9 mouse cellular contexts compared by ENCODE assay signal in the genomic region with DNA sequence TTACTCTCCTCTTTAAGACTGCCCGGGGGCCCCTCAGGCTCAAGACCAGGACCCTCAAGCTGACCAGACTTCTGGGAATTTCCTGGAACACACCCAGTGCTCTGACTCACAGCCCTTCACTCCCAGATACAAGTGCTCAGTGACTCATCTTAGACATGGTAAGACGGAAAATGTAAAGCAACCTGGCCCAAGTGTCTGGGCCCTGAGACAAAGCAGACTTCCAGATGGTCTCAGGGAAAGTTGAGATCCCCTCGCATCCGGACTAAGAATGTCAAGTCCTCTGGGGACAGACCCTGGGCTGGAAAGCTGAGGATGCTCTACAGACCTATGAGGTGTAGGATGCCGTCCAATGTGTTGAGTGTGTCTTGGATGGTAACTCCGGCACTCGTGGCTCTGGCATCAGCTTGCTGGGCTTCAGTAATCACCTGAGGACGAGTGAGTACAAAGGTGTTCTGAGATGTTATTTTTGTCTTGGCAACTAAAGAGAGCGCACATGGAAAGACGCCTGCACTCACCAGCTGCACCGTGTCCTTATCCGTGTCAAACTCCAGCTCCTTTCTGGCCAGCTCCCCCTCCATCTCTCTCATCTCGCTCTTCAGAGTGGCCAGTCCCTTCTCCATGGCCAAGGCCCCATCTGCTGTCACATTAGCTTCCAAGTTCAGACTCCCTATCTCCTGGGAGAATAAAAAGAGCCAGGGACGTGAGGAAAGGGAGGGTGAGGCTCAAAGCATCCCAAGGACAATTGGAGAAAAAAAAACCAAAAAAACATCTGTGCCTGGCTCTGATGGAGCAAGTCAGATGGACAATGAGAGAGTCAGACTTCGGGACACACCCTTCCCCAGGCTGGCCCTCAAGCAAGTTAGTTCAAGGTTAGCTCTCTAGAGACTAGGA. TPM values are rescaled to one million over a fixed set of nuclear protein-coding genes. Genes with fewer than 3 reads are reported as not detected.
DNase-seq lines count a peak whose midpoint lies in the region; ATAC-seq lines count a peak whose summit lies in the region.
"Had no signal": no experiment of that assay in that cellular context is flagged by ENCODE, and none has a peak within 500 bp of the region (broad histone marks: within the 10 kb centered on the region; RNA-seq: fewer than 3 reads in every experiment).

No protein-coding gene starts in this region.

- intact Hi-C loops in heart, postnatal 10 days (cut with DNase I), result no loop called here

- H3K4me1 ChIP-seq in embryonic facial prominence, embryonic 15.5 days, result no peaks in the 10 kb centered on the region
- H3K4me1 ChIP-seq in stomach, embryonic 16.5 days (ENCODE audit: control insufficient read depth, insufficient read depth, low read length), result peaks cover 12% of the 10 kb centered on the region; the same call in 1 of the 2 replicates
- no peaks in the 10 kb centered on the region for H3K4me1 ChIP-seq in forebrain, embryonic 10.5 days

- H3K4me3 ChIP-seq in embryonic facial prominence, embryonic 15.5 days (replicated peaks), result no peak overlapping the region
- no peak overlapping the region for H3K4me3 ChIP-seq in stomach, embryonic 16.5 days (replicated peaks; ENCODE audit: low read length)
- H3K4me3 ChIP-seq in forebrain, embryonic 10.5 days, result no peak overlapping the region

- H3K4me2 ChIP-seq in embryonic facial prominence, embryonic 15.5 days (replicated peaks), result no peak overlapping the region
- no peak overlapping the region for H3K4me2 ChIP-seq in stomach, embryonic 16.5 days (ENCODE audit: low read depth, low read length)

- H3K36me3 ChIP-seq in embryonic facial prominence, embryonic 15.5 days, result no peaks in the 10 kb centered on the region
- H3K36me3 ChIP-seq in stomach, embryonic 16.5 days (ENCODE audit: control insufficient read depth, insufficient read depth, low read length), result no peaks in the 10 kb centered on the region
- H3K36me3 ChIP-seq in forebrain, embryonic 10.5 days (replicated peaks), result no peaks in the 10 kb centered on the region

- DNase-seq in testis, postnatal 14 days (ENCODE audit: low spot score), result peak; percentile 40
- no peak for DNase-seq in testis, postnatal 10 days (ENCODE audit: low spot score)
- DNase-seq in heart, postnatal 10 days, result peak; percentile 82 to 86
- DNase-seq in forebrain, embryonic 10.5 days (ENCODE audit: extremely low spot score, low spot score), result no peak
- DNase-seq in layer of hippocampus, postnatal 10 days (ENCODE audit: low spot score in 2 of 2), result no peak
- no peak for DNase-seq in ovary, adult 18-20 months (ENCODE audit: low spot score)
- DNase-seq: thymus, adult 18-20 months had no signal

- peak; percentile 60 for ATAC-seq in embryonic facial prominence, embryonic 15.5 days (ENCODE audit: insufficient number of reproducible peaks, low FRiP score, low TSS enrichment, low read depth)
- peak; percentile 78 for ATAC-seq in stomach, embryonic 16.5 days (ENCODE audit: insufficient read depth, low FRiP score)

- H3K27me3 ChIP-seq in embryonic facial prominence, embryonic 15.5 days, result no peaks in the 10 kb centered on the region
- no peaks in the 10 kb centered on the region for H3K27me3 ChIP-seq in stomach, embryonic 16.5 days (ENCODE audit: control insufficient read depth, insufficient read depth, low read length)
- no peaks in the 10 kb centered on the region for H3K27me3 ChIP-seq in forebrain, embryonic 10.5 days (ENCODE audit: poor library complexity, severe bottlenecking)

- no peak overlapping the region for H3K27ac ChIP-seq in embryonic facial prominence, embryonic 15.5 days (replicated peaks)
- H3K27ac ChIP-seq in stomach, embryonic 16.5 days (ENCODE audit: low read length), result peak overlapping the region; percentile 47; the same call in 1 of the 2 replicates
- H3K27ac ChIP-seq in forebrain, embryonic 10.5 days, result no peak overlapping the region

- WGBS in embryonic facial prominence, embryonic 15.5 days, result 72% methylated on average over 15 of the region's 15 CpGs
- 61% methylated on average over 15 of the region's 15 CpGs for WGBS in stomach, embryonic 16.5 days
- 90% methylated on average over 15 of the region's 15 CpGs for WGBS in forebrain, embryonic 10.5 days

- H3K9ac ChIP-seq in embryonic facial prominence, embryonic 15.5 days, result no peak overlapping the region
- H3K9ac ChIP-seq in stomach, embryonic 16.5 days (ENCODE audit: low read length), result no peak overlapping the region

- no peaks in the 10 kb centered on the region for H3K9me3 ChIP-seq in embryonic facial prominence, embryonic 15.5 days (replicated peaks)
- H3K9me3 ChIP-seq in stomach, embryonic 16.5 days (replicated peaks; ENCODE audit: control insufficient read depth, low read length), result no peaks in the 10 kb centered on the region
- H3K9me3 ChIP-seq in forebrain, embryonic 10.5 days, result no peaks in the 10 kb centered on the region

RNA-seq across cellular contexts. Expression of a gene that starts 59.5 kb away (rescaled TPM):
- polyA plus RNA-seq in embryonic facial prominence, embryonic 15.5 days (2015; fragmentation: Nextera tagmentation; extraction: Ambion mirVana), result 14.5 and 15.3 TPM in 2 replicates
- total RNA-seq in heart, postnatal 10 days (2021), result 10 to 100 TPM in 1 of 2 experiments, 1 to 10 TPM in 1; 9.2 to 13.4 TPM
- 15.6 and 20.9 TPM in 2 replicates for polyA plus RNA-seq in stomach, embryonic 16.5 days (2015; fragmentation: Nextera tagmentation; extraction: Ambion mirVana)
- 1.4 and 1.8 TPM in 2 replicates for polyA plus RNA-seq in forebrain, embryonic 10.5 days (2016; fragmentation: Nextera tagmentation; extraction: Ambion mirVana)
- total RNA-seq in layer of hippocampus, postnatal 10 days (2021), result 1 to 10 TPM; 1.9 to 2.7 TPM

Comparison
In these comparisons a context has a peak if more than half of its experiments do, and no peak if none do; other contexts are left out.
1. DNase-seq: peak in testis, postnatal 14 days (single experiment) and heart, postnatal 10 days (2 of 2); none in testis, postnatal 10 days (single experiment), forebrain, embryonic 10.5 days (single experiment), layer of hippocampus, postnatal 10 days (0 of 2) and ovary, adult 18-20 months (single experiment).